Mouse (Mus musculus): ENCODE measurements at regions not wholly inside any gene's neighbourhood (a gene's known extent, or its start where the extent isn't known, plus 50 kb on each side); places are given as distances from the start of the nearest gene placed in this dataset.

GRCm38 (mm10) chr12:92672396-92672795 is 823.4 kb upstream of the Sel1l start:
- TF ChIP-seq CTCF (IDR thresholded peaks at IDR 0.05; ENCODE audit: low read depth) (no peak), EP300 (IDR thresholded peaks at IDR 0.05; ENCODE audit: low read depth) (no peak)

Data from liver, postnatal 0 days (tissue).